Mouse (Mus musculus): ENCODE measurements around the gene H2afv. TPM values are rescaled to one million over a fixed set of nuclear protein-coding genes. Genes with fewer than 3 reads are reported as not detected.
A peak's percentile ranks its signal among the peaks of the same experiment; 100 is the strongest.

Gene H2afv
- total and polyA plus RNA-seq, 3 experiments, result 46.6 to 73.2 (median 63.7) TPM

- dilution Hi-C loops (cut with MboI; ENCODE audit: extremely low pct_ligation_motif_present, extremely low pct_unique_long_range_greater_than_20kb, low sequenced_read_pairs) (no loop called here), in situ Hi-C loops (cut with MboI; ENCODE audit: low pct_ligation_motif_present, low pct_unique_long_range_greater_than_20kb, low sequenced_read_pairs) (no loop called here)
- H3K4me2 ChIP-seq (ENCODE audit: insufficient read depth, low read depth, poor library complexity, severe bottlenecking), result no peak overlapping the region
- peaks cover 14 to 25% of the 10 kb centered on the region in 2 experiments for H3K36me3 ChIP-seq (replicated peaks in 1 of 2; ENCODE audit: control insufficient read depth in 1 of 2, insufficient read depth in 1 of 2, low read length in 1 of 2)
- H3K9me3 ChIP-seq (replicated peaks; ENCODE audit: low read length), result no peaks in the 10 kb centered on the region
- H3K79me2 ChIP-seq (replicated peaks; ENCODE audit: control insufficient read depth, extremely low read depth, insufficient read depth, poor library complexity, severe bottlenecking), result no peaks in the 10 kb centered on the region
- no peak overlapping the region for H3K27ac ChIP-seq (ENCODE audit: insufficient read depth, low read depth)
- H3K27me3 ChIP-seq (replicated peaks), result no peaks in the 10 kb centered on the region
- peaks cover 8 to 41% of the 10 kb centered on the region in 2 experiments for H3K4me1 ChIP-seq (ENCODE audit: control insufficient read depth in 1 of 2, insufficient read depth in 2 of 2)
- TF ChIP-seq TBP (conservative IDR thresholded peaks at IDR 0.05; ENCODE audit: low read depth, low read length), result no peak
- H3K4me3 ChIP-seq (replicated peaks in 1 of 3; ENCODE audit: low read depth in 2 of 3, low read length in 2 of 3, poor library complexity in 1 of 3), result no peak overlapping the region
- no peak for DNase-seq (ENCODE audit: extremely low read depth)
- no peak overlapping the region for H3K9ac ChIP-seq (ENCODE audit: insufficient read depth, low read depth)
Observed at GRCm38 (mm10) chr11:6410050-6410602, 34.1 kb downstream of the H2afv start.

GRCm38 (mm10) chr11:6407162-6407621 is 37.1 kb downstream of the H2afv start:
- TF ChIP-seq CHD2 (IDR thresholded peaks at IDR 0.05; ENCODE audit: low read length) (peak; percentile 17), POLR2AphosphoS2 (IDR thresholded peaks at IDR 0.05; ENCODE audit: low read depth, low read length) (peak; percentile 94), EP300 (IDR thresholded peaks at IDR 0.05; ENCODE audit: low read length) (no peak), ETS1 (conservative IDR thresholded peaks at IDR 0.05; ENCODE audit: low read depth, low read length) (no peak), RCOR1 (conservative IDR thresholded peaks at IDR 0.05; ENCODE audit: low read depth, low read length) (0 out of 2 replicates have a peak, but pooled peaks have one; percentile 21), JUND (conservative IDR thresholded peaks at IDR 0.05; ENCODE audit: low read depth, low read length) (no peak), TBP (conservative IDR thresholded peaks at IDR 0.05; ENCODE audit: low read depth, low read length) (no peak), ZMIZ1 (IDR thresholded peaks at IDR 0.05; ENCODE audit: low read depth, low read length) (peak; percentile 11; the same call in 1 of the 2 replicates), GABPA (IDR thresholded peaks at IDR 0.05; ENCODE audit: insufficient replicate concordance, low read depth, low read length) (no peak), ZKSCAN1 (IDR thresholded peaks at IDR 0.05; ENCODE audit: borderline replicate concordance, low read depth, low read length) (no peak)
- Histone ChIP-seq H3K27me3 (replicated peaks) (no peaks in the 10 kb centered on the region), H3K27ac (ENCODE audit: insufficient read depth, low read depth) (no peak overlapping the region), H3K36me3 (replicated peaks in 1 of 2; ENCODE audit: control insufficient read depth in 1 of 2, insufficient read depth in 1 of 2, low read length in 1 of 2) (peaks cover 43 to 55% of the 10 kb centered on the region in 2 experiments), H3K4me1 (ENCODE audit: control insufficient read depth in 1 of 2, insufficient read depth in 2 of 2) (peaks cover 3 to 27% of the 10 kb centered on the region in 2 experiments), H3K4me2 (ENCODE audit: insufficient read depth, low read depth, poor library complexity, severe bottlenecking) (no peak overlapping the region), H3K9ac (ENCODE audit: insufficient read depth, low read depth) (no peak overlapping the region), H3K79me2 (replicated peaks; ENCODE audit: control insufficient read depth, extremely low read depth, insufficient read depth, poor library complexity, severe bottlenecking) (no peaks in the 10 kb centered on the region), H3K4me3 (replicated peaks in 1 of 3; ENCODE audit: low read depth in 2 of 3, low read length in 2 of 3, poor library complexity in 1 of 3) (no peak overlapping the region), H3K9me3 (replicated peaks; ENCODE audit: low read length) (no peaks in the 10 kb centered on the region)
- dilution Hi-C loops (cut with MboI; ENCODE audit: extremely low pct_ligation_motif_present, extremely low pct_unique_long_range_greater_than_20kb, low sequenced_read_pairs) (no loop called here), in situ Hi-C loops (cut with MboI; ENCODE audit: low pct_ligation_motif_present, low pct_unique_long_range_greater_than_20kb, low sequenced_read_pairs) (no loop called here)
- DNase-seq (ENCODE audit: extremely low read depth), result no peak

All from CH12.LX (cell line).